Mouse (Mus musculus): ENCODE data around the gene Baat.
"Not testable (repeated sequence)": the region's sequence is repeated elsewhere in the genome, so short reads cannot be mapped to it uniquely, and the experiment has no call there.

GRCm38 (mm10) chr4:49479035-49479434, 27.3 kb downstream of the Baat start:
- not testable (repeated sequence) for TF ChIP-seq CTCF, EP300 (IDR thresholded peaks at IDR 0.05)
